Mouse (Mus musculus) ES-CJ7 (cell line): ENCODE measurements around the gene Ltb4r1.

Experiments
- DNase-seq: peaks from one replicate; pipeline ENCODE4 v3.0.0; 2011; ENCODE audit warnings: low read depth, low spot score

The Ltb4r1 gene

DNA sequence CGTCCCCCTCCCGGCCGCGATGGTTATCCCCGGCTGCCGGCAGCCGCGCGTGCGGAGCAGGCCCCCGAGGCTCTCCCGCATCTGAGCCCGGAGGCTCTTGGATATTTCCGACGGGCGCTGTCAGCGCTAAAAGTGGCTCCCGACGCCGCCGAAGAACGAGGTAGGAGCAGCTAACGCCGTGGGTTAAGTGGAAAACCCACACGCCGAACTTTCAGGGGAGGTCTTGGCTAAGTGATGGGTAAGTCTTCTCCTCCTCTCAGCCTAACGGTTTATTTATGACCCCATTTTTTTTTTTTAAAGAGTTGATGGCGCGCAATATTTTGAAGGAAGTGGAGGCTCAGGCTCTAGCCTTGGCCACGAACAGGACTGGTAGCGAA, 19.9 kb upstream of the Ltb4r1 start:
- DNase-seq, result no peak

DNA sequence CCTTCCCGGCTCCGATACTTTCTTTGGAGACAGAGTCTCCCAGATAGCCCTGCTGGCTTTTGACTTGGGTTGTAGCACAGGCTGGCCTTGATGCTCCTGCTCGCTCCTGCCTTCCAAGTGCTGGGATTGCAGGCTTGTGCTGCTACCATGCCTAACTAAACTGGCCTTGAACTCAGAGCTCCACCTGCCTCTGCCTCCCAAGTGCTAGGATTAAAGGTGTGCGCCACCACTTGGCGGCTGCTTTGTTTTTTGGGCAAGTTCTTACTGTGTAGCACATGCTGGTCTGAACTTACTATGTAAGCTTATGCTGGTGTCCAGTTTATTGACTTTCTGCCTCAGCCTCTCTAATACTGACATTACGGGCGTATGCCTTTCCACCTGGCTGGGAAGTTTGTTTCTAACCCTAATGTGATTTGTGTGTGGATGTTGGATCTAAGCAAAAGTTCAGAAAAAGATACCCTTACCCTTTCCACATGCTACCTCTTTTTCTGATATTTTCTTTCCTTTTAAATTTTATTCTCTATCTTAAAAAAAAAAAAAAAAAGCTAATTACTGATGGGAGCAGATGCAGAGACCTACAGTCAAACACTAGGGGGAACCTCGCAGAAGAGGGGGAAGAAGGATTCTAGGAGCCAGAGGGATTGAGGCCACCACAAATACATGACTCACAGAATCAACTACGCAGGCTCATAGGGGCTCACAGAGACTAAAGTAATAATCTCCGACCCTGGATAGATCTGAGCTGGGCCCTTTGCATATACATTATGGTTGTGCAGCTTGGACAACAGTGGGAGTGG, 18.5 kb upstream of the Ltb4r1 start:
- DNase-seq, result peak; percentile 56

DNA sequence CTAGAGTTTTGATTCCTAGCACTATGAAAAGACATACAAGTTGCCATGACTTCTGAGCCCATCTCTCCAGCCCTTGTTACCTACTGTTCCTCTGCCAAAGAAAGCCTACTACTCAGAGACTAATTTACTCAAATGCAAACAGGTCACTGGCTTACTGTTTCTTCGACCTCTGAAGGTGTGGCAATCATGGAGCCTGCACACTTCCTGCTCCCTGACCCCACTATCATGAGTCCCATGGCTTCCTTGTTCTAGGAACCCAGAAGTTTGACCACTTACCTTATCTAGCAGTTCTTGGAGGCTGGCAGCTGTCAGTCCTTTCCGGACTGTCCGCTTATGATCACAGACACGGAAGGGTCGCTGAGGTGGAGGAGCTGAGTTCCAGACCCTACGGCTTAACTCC, 8.2 kb upstream of the Ltb4r1 start:
- DNase-seq, result no peak

DNA sequence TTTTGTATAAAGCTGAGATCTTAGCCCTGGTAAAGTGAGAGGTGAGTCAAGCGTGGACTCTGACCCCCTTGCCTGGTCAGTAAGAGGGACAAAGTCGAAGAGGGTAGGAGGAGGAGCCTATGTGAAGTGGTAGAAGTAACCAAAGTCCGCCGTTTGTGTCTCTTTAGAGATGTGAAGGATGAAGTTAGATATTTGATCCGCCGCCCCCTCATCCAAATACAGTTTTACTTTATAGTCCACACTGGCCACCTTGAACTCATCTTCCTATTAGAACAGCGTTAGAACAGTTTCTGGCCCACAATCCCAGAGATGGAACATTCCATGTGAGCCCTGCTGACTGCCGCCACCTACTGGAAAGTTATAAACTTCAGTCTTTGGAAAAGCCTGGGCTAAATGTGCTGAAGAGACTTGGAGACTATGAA, 7.4 kb upstream of the Ltb4r1 start, which contains the start of gene Cideb:
Cideb (minus strand) TSS at position 96 of the 422 bp plus-strand sequence.
- peak; percentile 73 for DNase-seq

DNA sequence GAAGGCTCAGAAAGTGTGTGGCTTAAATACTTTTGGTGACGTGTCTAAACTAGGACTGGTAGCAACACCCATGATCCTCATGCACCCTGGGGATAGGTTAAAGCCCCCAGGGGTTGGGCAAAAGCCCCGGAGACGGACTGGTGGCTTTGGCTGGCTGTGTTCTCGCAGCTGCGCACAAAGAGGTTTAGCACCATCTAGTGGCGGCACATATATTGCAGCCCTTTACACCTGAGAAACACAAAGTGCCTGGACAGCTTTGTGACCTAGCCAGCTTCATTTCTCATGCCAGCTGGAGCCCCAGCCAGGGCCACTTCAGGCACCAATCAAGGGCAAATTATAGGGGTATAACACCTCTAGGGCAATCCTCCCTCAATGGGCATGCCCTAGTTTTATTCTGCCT, 5.6 kb upstream of the Ltb4r1 start:
- DNase-seq, result peak; percentile 87

DNA sequence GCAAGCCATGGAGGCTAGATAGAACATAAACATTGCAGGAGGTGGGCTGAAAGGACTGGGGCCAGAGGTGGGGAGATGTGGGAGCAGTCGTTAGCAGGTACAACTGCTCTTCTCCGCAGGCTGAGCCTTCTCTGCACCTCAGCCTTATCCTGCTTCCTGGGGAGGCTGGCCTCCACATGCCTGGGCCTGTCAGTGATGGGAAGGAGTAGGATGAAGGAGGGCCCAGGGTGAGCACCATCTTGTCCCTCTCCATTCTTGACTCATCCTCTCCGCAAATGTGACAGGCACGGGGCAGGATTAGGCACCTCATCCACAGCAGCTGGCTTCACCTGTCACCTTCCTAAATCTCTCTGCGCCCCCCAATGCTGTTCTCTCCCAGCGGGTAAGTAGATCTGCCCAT, 4.6 kb upstream of the Ltb4r1 start, which contains the start of gene Ltb4r2:
Ltb4r2 (plus strand) TSS at position 266 of the 400 bp plus-strand sequence.
- DNase-seq, result no peak

DNA sequence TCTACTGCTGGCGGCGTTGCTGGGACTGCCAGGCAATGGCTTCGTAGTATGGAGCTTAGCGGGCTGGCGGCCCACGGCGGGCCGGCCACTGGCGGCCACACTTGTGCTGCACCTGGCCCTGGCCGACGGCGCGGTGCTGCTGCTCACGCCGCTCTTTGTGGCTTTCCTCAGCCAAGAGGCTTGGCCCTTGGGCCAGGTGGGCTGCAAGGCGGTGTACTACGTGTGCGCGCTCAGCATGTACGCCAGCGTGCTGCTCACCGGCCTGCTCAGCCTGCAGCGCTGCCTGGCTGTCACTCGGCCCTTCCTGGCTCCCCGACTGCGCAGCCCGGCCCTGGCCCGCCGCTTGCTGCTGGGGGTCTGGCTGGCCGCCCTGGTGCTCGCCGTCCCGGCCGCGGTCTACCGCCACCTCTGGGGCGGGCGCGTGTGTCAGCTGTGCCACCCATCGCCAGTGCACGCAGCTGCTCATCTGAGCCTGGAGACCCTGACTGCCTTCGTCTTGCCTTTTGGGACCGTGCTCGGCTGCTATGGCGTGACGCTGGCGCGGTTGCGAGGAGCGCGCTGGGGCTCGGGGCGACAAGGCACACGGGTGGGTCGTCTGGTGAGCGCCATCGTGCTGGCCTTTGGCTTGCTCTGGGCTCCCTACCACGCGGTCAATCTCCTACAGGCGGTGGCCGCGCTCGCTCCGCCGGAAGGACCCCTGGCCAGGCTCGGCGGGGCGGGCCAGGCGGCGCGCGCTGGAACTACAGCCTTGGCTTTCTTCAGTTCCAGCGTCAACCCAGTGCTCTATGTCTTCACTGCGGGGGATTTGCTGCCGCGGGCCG, 3.6 kb upstream of the Ltb4r1 start:
- DNase-seq, result peak; percentile 52

DNA sequence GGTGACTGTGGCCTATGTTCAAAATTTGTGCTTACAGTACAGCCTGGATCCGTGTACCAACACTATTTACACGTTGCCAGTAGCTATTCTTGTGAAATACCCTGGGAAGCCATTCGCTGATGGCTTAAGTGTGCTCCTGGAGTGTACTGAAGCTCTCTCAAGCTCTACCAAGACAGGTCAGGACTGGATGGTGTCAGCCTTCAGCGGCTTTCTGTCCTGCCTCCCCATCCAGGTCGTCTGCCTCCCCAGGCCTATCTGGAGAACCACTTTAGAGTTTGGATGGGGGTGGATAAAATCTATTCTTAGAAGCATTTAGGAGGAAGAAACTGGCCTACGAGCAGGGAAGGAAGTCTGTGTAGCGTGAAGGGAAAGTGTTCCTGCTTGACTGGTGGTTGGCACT, 2.6 kb upstream of the Ltb4r1 start:
- no peak for DNase-seq

DNA sequence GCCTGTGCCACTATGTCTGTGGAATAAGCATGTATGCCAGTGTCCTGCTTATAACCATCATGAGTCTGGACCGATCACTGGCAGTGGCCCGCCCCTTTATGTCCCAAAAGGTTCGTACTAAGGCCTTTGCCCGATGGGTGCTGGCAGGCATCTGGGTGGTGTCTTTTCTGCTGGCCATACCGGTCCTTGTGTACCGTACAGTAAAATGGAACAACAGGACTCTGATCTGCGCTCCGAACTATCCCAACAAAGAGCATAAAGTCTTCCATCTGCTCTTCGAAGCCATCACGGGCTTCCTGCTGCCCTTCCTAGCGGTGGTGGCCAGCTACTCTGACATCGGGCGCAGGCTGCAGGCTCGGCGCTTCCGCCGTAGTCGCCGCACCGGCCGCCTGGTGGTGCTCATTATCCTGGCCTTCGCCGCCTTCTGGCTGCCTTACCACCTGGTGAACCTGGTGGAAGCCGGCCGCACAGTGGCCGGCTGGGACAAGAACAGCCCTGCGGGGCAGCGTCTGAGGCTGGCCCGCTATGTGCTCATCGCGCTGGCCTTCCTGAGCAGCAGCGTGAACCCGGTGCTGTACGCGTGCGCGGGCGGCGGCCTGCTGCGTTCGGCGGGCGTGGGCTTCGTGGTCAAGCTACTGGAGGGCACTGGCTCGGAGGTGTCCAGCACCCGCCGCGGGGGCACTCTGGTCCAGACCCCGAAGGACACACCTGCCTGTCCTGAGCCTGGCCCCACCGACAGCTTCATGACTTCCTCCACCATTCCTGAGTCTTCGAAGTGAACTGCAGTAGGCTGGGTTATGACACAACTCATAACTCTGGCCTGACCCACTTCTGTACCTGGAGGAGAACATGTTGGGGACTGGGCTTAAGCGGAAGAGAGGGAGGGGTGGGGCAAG, 2.0 kb downstream of the Ltb4r1 start:
- DNase-seq, result no peak

DNA sequence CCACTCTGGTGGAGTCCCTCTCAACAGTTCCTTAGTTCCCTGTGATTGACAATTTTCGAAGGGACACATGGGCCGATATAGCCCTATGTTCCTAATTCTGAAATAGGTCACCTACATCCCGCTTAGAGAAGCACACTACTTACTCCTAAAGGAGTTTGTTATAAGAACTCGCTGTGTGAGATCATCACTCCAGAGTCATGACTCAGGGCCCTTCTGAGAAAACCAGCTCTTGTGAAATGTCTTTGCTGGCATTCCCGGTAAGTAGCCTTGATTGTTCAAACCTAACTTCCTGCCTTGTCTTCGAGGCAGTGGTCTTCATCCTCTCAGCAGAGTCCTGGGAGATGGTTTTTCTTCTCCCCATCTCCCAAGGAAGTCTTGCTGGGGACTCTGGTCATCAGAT, 2.8 kb downstream of the Ltb4r1 start:
- no peak for DNase-seq

DNA sequence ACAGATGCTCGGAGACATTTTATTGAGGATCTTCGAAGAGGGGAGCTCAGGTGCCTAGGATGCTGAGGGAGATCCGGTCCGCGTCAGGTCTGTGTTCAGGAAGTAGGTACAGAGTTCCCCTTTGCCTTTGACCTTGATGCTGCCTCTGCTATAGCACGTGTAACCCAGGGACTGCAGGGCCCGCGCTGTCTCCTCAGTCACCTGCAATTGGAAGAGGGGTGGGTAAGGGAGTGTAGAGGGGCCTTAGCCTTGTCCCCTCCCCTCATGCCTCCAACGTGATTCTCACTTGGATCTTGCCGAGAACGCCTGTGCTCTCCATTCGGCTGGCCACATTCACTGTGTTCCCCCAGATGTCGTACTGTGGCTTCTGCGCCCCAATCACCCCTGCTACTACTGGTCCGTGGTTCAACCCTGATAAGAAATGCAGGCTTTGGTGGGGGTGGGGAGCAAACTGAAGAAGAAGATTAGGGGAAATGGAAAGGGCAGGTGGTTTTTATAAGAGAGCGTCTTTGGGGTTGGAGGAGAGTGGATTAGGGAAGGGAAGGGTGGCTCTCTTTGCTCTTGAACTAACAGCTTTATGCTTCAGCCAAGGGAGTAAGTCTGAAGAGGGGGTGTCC, 3.4 kb downstream of the Ltb4r1 start:
- DNase-seq, result no peak

DNA sequence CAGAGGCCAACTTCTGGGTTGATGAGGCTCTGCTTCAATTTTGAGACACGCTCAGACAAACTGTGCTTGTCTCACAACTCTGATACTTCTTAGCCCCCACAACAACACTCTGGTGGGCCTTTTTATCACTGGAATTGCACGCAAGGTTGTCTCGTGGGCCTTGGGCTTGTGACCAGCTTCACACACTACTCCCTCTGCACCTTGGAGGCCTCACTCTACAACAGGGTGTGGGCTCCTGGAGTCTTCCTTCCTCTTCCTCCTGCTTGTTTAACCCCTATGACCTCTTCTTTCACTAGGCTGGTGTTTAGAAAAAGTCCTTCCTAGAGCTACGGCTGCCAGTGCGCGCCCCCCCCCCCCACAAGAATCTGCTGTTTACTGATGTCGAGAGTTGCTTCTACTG, 10.9 kb downstream of the Ltb4r1 start:
- DNase-seq, result no peak

DNA sequence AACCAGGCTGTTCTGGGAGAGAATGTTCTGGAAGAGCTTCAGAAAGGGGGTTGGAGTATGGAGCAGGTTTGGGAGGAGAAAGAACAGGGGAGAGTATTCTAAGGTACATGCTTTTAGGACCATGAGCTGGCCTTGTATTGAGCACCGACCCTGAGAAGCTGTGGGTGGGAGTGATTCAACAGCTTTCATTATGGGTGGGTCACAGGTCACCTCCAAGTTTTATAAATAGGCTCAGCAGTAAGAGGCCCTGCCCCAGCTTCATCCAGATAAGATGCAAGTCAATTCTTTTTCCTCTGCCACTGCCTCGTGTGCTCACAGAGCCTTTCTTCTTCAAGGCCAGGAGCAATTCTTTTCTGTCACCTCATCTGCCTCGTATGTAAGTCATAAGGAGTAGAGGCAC, 11.4 kb downstream of the Ltb4r1 start:
- DNase-seq, result no peak

DNA sequence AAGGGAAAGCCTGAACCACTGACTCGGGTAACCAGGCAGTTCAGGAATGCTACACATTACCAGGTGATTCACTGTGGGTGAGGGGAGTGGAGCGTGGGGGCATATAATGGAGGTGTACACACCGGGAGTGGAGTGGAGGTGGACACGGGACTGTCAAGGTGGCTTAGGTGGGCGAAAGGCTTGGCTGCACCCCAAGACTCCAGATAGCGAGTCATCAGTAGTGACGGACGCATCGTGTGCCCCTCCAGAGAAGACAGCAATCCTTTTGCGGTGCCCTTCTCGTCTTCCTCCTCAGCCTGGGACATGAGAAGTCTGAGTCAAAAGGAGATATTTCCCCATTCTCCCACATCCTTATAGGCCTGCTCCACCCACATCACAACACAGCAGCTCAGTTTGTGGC, 12.0 kb downstream of the Ltb4r1 start:
- no peak for DNase-seq

DNA sequence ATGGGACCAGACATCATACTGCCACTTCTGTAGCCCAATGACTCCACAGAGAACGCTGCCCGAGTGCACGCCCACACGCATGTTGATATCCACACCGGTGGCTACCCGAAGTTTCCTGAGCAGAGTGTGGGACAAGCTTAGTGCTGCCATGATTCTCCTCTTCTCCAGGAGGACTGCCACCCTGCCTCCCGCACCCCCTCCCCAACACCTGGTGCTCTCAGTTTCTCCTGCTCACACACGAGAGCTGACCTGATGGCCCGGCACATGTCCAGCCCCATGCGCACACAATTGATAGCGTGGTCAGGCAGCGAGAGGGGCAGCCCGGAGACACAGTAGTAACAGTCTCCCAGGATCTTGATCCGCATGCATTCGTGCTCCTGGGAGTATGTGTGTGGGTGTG, 12.9 kb downstream of the Ltb4r1 start:
- DNase-seq, result no peak

DNA sequence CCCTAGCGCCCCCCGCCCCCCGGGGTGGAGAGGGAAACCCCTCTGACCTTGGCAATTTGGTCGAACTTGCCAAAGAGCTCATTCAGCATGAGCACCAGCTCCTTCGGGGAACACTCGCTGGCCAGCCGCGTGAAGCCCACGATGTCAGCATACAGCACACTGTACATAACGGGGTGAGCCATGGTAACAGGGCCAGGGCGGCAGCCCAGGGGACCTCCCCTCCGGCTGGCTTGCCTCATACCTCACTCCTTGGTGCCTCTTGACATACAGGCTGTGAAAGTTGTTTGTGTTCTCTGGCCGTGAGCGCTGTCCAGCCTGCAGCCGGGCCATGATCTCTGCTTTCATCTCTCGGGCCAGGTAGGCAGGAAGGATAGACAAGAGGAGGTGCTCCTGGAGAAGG, 13.9 kb downstream of the Ltb4r1 start:
- no peak for DNase-seq

DNA sequence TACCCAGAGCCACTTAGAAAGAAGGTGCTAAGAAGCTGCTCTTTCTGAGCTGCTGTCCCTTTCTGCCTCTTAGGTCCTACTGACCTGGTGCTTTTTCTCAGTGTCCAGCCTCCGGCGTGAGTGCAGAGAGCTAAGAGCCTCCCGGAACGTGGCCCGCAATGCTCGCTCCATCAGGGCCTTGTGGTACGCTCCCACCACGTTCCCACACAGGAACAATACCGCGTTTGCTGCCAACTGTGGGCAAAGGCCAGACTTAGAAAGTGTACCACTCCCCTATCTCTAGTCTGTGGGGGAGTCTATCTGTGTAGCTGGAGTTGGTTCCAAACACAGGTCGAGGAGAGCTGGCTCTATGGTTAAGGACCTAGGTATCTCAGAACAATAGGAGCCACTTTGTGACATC, 15.0 kb downstream of the Ltb4r1 start:
- no peak for DNase-seq

DNA sequence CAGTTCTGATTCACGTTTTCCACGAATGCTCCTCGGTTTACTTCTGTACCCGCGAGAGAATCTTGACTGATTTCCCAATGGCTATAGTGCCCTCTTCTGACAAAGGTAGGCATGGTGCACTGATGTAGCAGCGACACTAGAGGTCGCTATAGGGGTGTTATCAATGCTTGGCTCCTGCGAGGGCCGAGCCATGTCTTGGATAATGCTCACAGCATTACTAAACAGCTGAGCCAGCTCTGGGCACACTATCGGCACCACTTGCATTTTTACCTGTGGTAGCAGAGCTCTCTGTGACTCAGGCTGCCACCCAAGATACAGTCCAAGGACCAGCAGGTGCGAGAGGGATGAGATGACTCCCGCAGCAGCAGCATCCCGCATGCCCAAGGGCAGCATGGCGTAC, 15.5 kb downstream of the Ltb4r1 start:
- DNase-seq, result peak; percentile 88

DNA sequence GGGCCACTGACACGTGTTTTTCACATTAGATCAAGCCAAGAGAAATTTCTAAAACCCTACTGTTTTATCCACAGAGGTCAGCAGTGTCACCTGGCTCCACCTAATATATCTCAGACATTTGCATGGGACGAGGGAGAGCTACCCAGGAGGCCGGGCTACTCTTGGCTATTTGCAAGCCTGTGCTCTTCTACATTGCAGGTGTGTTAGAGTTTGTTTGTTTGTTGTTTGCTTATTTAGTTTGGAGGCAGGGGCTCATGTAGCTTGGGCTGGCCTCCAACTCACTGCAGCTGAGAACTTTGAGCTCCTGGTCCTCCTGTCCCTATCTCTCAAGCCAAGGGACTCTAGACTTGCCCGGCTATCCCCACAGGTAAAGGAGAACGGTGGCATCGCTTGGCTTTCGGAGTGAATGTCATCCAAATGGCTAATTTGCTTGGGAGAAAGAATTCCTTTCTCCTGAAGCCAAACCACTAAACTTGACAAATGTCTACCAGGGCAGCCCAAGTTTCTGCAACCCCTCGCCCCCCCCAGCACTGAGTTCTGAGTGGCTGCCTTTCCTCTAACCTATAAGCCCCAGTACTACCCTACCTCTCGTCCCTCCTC, 16.7 kb downstream of the Ltb4r1 start:
- DNase-seq, result no peak

DNA sequence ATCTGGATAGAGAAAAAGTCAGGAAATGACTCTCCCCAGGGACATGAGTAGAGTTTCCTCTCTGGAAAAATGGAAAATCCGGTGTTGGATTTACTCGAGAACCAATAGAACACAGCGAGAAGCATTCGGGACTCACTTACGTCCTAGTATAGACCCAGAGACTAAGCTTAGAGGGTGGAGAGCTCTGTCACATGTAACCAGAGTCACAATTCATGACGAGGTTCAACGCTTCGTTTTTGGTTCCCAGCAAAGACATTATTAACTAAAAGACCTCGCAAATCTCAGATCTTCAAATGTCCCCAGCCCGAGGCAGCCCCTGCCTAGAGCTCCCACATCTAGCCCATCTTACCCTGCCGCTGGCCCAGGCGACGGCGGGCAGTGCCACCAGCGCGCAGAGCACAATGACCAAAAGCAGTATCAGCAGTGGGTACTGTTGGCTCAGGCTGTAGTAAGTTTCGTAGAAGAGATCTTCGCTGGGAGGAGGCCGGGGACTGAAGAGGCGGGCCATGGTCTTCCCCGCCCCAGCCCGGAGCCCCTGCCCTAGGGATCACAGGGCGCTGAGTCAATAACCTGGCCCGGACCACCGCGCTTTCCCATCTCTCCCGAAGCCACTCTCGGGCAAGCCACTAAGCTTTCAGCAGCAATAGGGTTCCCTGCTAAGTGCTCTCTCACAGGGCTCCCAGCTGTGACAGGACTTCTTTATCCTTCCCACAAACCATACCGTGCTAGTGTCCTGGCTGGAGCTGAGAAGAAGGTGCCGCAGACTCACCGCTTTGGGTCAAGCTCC, 17.6 kb downstream of the Ltb4r1 start:
- DNase-seq, result no peak

DNA sequence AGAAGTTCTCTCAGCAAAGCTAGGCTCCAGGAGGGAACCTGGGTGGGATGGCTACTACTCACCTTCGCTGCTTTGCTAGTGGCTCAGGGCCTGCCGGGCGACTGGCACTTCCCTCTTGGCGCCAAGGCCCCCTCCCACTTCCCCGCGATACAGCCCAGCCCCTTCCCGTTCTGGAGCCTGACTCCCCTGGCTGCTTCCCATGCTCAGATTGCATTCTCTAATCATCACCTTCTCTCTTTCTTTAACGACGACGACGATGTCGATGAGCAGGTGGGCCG, 18.1 kb downstream of the Ltb4r1 start, which contains the start of gene Adcy4:
Adcy4 (minus strand) TSS at position 138 of the 278 bp plus-strand sequence.
- no peak for DNase-seq
